ENCODE assay signal across 15 mouse cellular contexts in the genomic region with DNA sequence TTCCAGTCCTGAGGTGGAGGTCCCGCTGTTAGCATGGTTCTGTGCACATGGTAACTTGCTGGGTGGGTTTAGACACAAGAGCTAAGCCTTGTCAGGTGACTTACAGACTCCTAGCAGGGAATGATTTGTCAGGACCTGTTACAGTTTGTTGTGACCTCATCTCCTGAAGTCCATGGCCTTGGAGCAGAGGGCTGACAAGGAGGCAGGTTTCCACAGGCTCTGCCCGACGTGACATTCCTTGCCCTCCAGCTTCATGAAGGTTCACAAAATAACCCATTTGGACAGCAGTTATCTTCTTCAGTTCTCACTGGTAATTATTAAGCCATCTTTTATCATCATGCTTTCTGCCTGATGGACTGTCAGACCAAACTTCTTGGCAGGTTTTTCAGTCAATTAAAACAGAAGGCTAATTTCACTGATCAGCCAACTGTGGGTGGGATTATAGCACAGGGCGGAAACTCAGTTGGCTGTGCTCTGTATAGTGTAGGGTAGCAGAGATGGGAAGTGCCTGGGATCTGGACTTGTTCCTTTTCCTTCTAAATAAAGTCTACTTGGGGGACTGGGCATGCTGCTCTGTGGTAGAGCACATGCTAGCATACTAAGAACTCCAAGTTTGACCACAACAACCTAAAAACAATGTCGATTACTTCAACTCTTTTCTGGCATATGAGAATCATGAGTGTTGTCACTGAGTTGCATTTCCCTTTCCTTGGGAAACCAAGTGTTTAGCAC.
DNase-seq lines count a peak whose midpoint lies in the region; ATAC-seq lines count a peak whose summit lies in the region.
"Had no signal": no experiment of that assay in that cellular context is flagged by ENCODE, and none has a peak within 500 bp of the region (broad histone marks: within the 10 kb centered on the region; RNA-seq: fewer than 3 reads in every experiment).

No protein-coding gene starts in this region.

- ATAC-seq in kidney, embryonic 14.5 days (ENCODE audit: low FRiP score, low TSS enrichment): no peak
- ATAC-seq in midbrain, embryonic 14.5 days (ENCODE audit: low FRiP score, low TSS enrichment): no peak
- ATAC-seq: forebrain, postnatal 0 days; inflammation-experienced regulatory T-cells, adult 6 months; midbrain, embryonic 13.5 days had no signal

- 0 out of 2 replicates have a peak, but pooled peaks cover under 1% of the 10 kb centered on the region for H3K4me1 ChIP-seq in kidney, embryonic 14.5 days (ENCODE audit: control insufficient read depth, insufficient read depth, low read length)
- no peaks in the 10 kb centered on the region for H3K4me1 ChIP-seq in midbrain, embryonic 14.5 days (ENCODE audit: control insufficient read depth, insufficient read depth, low read length)
- H3K4me1 ChIP-seq: hindbrain, embryonic 10.5 days; midbrain, embryonic 13.5 days had no signal

- no peak overlapping the region for H3K9ac ChIP-seq in kidney, embryonic 14.5 days (ENCODE audit: low read depth, low read length)
- H3K9ac ChIP-seq in midbrain, embryonic 14.5 days (replicated peaks; ENCODE audit: low read length): no peak overlapping the region
- H3K9ac ChIP-seq: forebrain, postnatal 0 days; midbrain, embryonic 13.5 days had no signal

- H3K27me3 ChIP-seq in kidney, embryonic 14.5 days (ENCODE audit: control insufficient read depth, insufficient read depth, low read length): no peaks in the 10 kb centered on the region
- H3K27me3 ChIP-seq in midbrain, embryonic 14.5 days (ENCODE audit: control insufficient read depth, insufficient read depth, low read length): no peaks in the 10 kb centered on the region
- H3K27me3 ChIP-seq: midbrain, embryonic 13.5 days had no signal

- H3K27ac ChIP-seq in kidney, embryonic 14.5 days (ENCODE audit: low read depth, low read length): no peak overlapping the region
- no peak overlapping the region for H3K27ac ChIP-seq in midbrain, embryonic 14.5 days (replicated peaks; ENCODE audit: low read depth, low read length)
- H3K27ac ChIP-seq: hindbrain, embryonic 10.5 days; left cerebral cortex, adult 2 months; midbrain, embryonic 13.5 days had no signal

- no peaks in the 10 kb centered on the region for H3K36me3 ChIP-seq in kidney, embryonic 14.5 days (ENCODE audit: control insufficient read depth, insufficient read depth, low read length)
- H3K36me3 ChIP-seq in midbrain, embryonic 14.5 days (ENCODE audit: control insufficient read depth, insufficient read depth, low read length): no peaks in the 10 kb centered on the region
- H3K36me3 ChIP-seq: hindbrain, embryonic 10.5 days; midbrain, embryonic 13.5 days had no signal

- H3K4me2 ChIP-seq in kidney, embryonic 14.5 days (replicated peaks; ENCODE audit: low read depth, low read length): no peak overlapping the region
- H3K4me2 ChIP-seq in midbrain, embryonic 14.5 days (ENCODE audit: low read length): no peak overlapping the region
- H3K4me2 ChIP-seq: midbrain, embryonic 13.5 days had no signal

- H3K9me3 ChIP-seq in kidney, embryonic 14.5 days (ENCODE audit: control insufficient read depth, low read length): no peaks in the 10 kb centered on the region
- no peaks in the 10 kb centered on the region for H3K9me3 ChIP-seq in midbrain, embryonic 14.5 days (ENCODE audit: control insufficient read depth, low read length)
- H3K9me3 ChIP-seq: hindbrain, embryonic 10.5 days; midbrain, embryonic 13.5 days had no signal

- no peak overlapping the region for H3K4me3 ChIP-seq in kidney, embryonic 14.5 days (ENCODE audit: low read length)
- no peak overlapping the region for H3K4me3 ChIP-seq in midbrain, embryonic 14.5 days (replicated peaks; ENCODE audit: low read depth, low read length)
- H3K4me3 ChIP-seq: hindbrain, embryonic 10.5 days; left cerebral cortex, adult 2 months; midbrain, embryonic 13.5 days had no signal

- 74% methylated on average over 5 of the region's 5 CpGs for WGBS in kidney, embryonic 14.5 days
- WGBS in midbrain, embryonic 14.5 days: 90% methylated on average over 5 of the region's 5 CpGs

- peak; percentile 44 to 65 for DNase-seq in kidney, adult 8-10 months
- DNase-seq in brain, adult 2 months (ENCODE audit: low read depth, low spot score): peak; percentile 20
- DNase-seq in fat pad, adult 2 months (ENCODE audit: extremely low read depth, low read depth, low spot score): peak; percentile 78
- DNase-seq in layer of hippocampus, postnatal 36 days: peak; percentile 5 to 11
- DNase-seq in MN1 (ENCODE audit: low spot score): no peak
- DNase-seq in midbrain, embryonic 14.5 days: no peak
- DNase-seq: adrenal gland, postnatal 14 days; cerebellum, adult 9-10 months; forebrain, postnatal 0 days; thymus, adult 18-20 months had no signal

Comparison
In these comparisons a context has a peak if more than half of its experiments do, and no peak if none do; other contexts are left out.
1. DNase-seq: peak in kidney, adult 8-10 months (2 of 2), brain, adult 2 months (single experiment), fat pad, adult 2 months (single experiment) and layer of hippocampus, postnatal 36 days (2 of 2); none in MN1 (single experiment) and midbrain, embryonic 14.5 days (single experiment).